Mouse (Mus musculus) testis, adult 10 weeks (tissue): ENCODE data around the gene Kank3. TPM values are rescaled to one million over a fixed set of nuclear protein-coding genes. Genes with fewer than 3 reads are reported as not detected.

Experiments
- polyA plus RNA-seq: library from polyadenylated mRNA; stranded (reverse); fragments of 350-450 nt; fragmentation: Illumina TruSeq; extraction: RNeasy Lipid Tissue Mini Kit (QIAGEN cat#74804); gene quantifications from one replicate; pipeline ENCODE4 v1.2.3, GENCODE M21; 2014; ENCODE audit warnings: low read depth, low replicate concordance

Gene Kank3
- polyA plus RNA-seq, result 15.3 TPM

GRCm38 (mm10) chr17:33810334-33811141, at the start of gene Kank3:
Gene Kank3 (plus strand): TSS chr17:33810519.

GRCm38 (mm10) chr17:33781124-33781977, 29.0 kb upstream of the Kank3 start, which contains the start of gene Angptl4:
Gene Angptl4 (minus strand): TSS chr17:33781830.

GRCm38 (mm10) chr17:33824084-33824996, 14.0 kb downstream of the Kank3 start, which contains the start of the genes Rps28 and Ndufa7:
Gene Rps28 (minus strand): TSS chr17:33824562.
Gene Ndufa7 (plus strand): TSS chr17:33824572.

GRCm38 (mm10) chr17:33842966-33843795, 32.9 kb downstream of the Kank3 start, which contains the start of gene Cd320:
Gene Cd320 (plus strand): TSS chr17:33843091.

Other genes with a start within 250 kb of the Kank3 start
- gene Zfp414, start 181.4 kb upstream of the Kank3 start, polyA plus RNA-seq, result 3.4 TPM
- not detected for gene Pram1, start 172.5 kb upstream of the Kank3 start, polyA plus RNA-seq
- gene Hnrnpm, start 123.7 kb upstream of the Kank3 start, polyA plus RNA-seq, result 275 TPM
- 17.2 TPM for gene March2, start 91.8 kb upstream of the Kank3 start, polyA plus RNA-seq
- gene Rab11b, start 50.0 kb upstream of the Kank3 start, polyA plus RNA-seq, result 8.2 TPM
- 0.36 TPM for gene Angptl4, start 28.7 kb upstream of the Kank3 start, polyA plus RNA-seq
- 54.7 TPM for gene Rps28, start 14.0 kb downstream of the Kank3 start, polyA plus RNA-seq
- gene Ndufa7, start 14.1 kb downstream of the Kank3 start, polyA plus RNA-seq, result 19.3 TPM
- gene Cd320, start 32.6 kb downstream of the Kank3 start, polyA plus RNA-seq, result 36.7 TPM
- not detected for gene Gm7029, start 63.3 kb downstream of the Kank3 start, polyA plus RNA-seq
- gene Kifc1, start 80.1 kb downstream of the Kank3 start, polyA plus RNA-seq, result 3.2 TPM
- gene Platr17, start 94.6 kb downstream of the Kank3 start, polyA plus RNA-seq, result 0.48 TPM
- 31.5 TPM for gene Daxx, start 98.9 kb downstream of the Kank3 start, polyA plus RNA-seq
- gene Tapbp, start 105.4 kb downstream of the Kank3 start, polyA plus RNA-seq, result 25.5 TPM
- 3.0 TPM for gene Zbtb22, start 105.4 kb downstream of the Kank3 start, polyA plus RNA-seq
- gene Rgl2, start 119.0 kb downstream of the Kank3 start, polyA plus RNA-seq, result 6.7 TPM
- 14.6 TPM for gene Pfdn6, start 129.8 kb downstream of the Kank3 start, polyA plus RNA-seq
- 1.1 TPM for gene Wdr46, start 130.1 kb downstream of the Kank3 start, polyA plus RNA-seq
- 0.25 TPM for gene B3galt4, start 141.0 kb downstream of the Kank3 start, polyA plus RNA-seq
- 6.9 TPM for gene Vps52, start 145.3 kb downstream of the Kank3 start, polyA plus RNA-seq
- 19.7 TPM for gene Rps18, start 145.5 kb downstream of the Kank3 start, polyA plus RNA-seq
- gene H2-K1, start 189.8 kb downstream of the Kank3 start, polyA plus RNA-seq, result 48.0 TPM
- 1.3 TPM for gene Ring1, start 214.2 kb downstream of the Kank3 start, polyA plus RNA-seq
- gene H2-Ke6, start 217.5 kb downstream of the Kank3 start, polyA plus RNA-seq, result 2.2 TPM
- 0.11 TPM for gene Slc39a7, start 221.2 kb downstream of the Kank3 start, polyA plus RNA-seq
- 0.55 TPM for gene Rxrb, start 221.3 kb downstream of the Kank3 start, polyA plus RNA-seq
- 0.07 TPM for gene Col11a2, start 228.9 kb downstream of the Kank3 start, polyA plus RNA-seq